Mouse (Mus musculus) urinary bladder, adult 2 months (tissue): ENCODE measurements at regions not wholly inside any gene's neighbourhood (a gene's known extent, or its start where the extent isn't known, plus 50 kb on each side); places are given as distances from the start of the nearest gene placed in this dataset.
A peak's percentile ranks its signal among the peaks of the same experiment; 100 is the strongest.

Experiments
- DNase-seq: peaks from one replicate; pipeline ENCODE4 v3.0.0; 2022; ENCODE audit warnings: low spot score

- peak; percentile 4 for DNase-seq
These were observed 107.9 kb downstream of the CK137956 start for GRCm38 (mm10) chr4:127862875-127863274.

GRCm38 (mm10) chr4:127861319-127862117 is 109.2 kb downstream of the CK137956 start:
- no peak for DNase-seq

DNA sequence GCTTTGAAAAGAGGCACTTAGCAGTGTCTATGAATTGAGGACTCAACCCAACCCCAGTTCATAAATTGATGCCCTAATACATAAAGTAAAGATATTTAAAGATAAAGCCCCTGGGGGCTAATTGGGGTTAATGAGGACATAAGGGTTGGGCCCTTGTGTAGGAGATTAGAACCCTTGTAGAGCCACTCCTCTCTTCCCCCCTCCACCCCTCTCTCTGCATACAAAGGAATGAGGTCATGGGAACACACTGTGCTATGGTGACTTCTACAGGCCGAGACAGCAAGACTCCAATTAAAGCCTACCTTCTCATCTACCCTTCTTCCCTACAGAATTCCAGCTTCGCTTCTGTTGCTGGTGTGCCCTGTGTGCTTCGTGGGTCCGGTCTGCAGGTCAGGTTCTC is 110.5 kb downstream of the CK137956 start:
- no peak for DNase-seq

- no peak for DNase-seq
These were observed 111.2 kb downstream of the CK137956 start for GRCm38 (mm10) chr4:127859505-127859904.

DNA sequence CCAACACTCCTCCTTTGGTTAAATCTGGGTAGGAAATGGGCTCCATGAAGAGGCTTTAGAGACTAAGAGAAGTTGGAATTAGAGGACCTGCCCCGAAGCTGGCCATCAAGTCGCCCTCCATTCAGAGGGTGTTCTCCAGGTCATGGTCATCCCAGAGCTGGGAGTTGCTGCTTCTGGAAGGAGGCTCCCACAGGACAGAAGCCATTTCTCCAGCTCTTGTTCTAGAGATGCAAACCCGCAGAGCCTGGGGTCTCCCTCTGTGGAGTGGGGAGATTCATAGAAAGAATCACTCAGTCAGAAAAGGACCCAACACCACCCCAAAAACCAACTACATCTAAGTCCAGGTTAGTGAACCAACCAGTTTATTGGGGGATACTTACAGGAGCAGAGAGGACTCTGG is 112.2 kb downstream of the CK137956 start:
- DNase-seq, result no peak

DNA sequence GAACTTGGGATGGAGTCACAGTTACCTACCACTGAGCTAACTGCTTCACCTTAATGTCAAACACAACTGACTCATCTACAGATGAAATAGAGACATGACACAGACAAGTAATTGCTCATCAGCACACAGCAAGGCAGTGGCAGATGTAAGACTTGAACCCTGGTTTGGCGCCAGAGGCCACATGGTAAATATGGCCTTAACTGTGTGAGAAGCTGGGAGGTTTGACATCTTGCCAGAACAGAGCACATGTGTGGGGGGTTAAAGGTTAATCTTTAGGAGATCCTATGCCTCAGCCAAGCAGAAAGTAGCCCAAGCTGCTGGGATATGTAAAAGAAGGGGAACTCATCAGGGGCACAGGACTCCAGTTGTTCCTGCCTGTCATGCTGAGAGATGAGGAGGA is 114.9 kb downstream of the CK137956 start:
- DNase-seq, result no peak

DNA sequence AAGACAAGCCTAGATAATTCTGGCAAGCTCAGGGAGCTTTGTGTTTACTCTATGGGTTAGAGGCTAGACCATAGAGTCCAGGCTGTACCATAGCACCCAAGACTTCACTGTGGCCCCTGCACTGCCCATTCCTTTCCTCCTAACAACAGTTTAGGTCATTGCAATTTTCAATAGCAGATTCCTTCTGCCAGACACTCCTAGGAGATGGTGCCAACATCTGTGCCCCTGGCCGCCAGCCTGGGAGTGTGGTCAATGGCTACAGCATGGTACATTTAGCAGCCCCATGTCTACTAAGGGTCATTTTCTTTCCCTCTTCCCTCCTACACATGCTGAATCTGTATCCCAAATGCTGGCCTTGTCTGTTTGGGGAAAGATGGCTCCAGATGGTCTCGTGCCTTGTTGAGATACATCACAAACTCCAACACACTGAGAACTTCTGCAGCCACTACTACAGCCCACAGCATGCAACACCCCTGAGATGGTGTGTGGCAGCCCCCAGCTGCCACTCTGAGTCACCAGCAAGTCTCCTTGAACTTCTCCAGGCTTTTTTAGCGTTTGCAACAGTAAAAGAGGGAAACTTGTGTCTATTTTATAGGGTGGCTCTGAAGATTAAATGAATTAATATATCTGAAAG is 115.9 kb downstream of the CK137956 start:
- no peak for DNase-seq

GRCm38 (mm10) chr4:127849306-127849705 is 121.4 kb downstream of the CK137956 start:
- no peak for DNase-seq

- DNase-seq, result no peak
These were observed 124.4 kb downstream of the CK137956 start for GRCm38 (mm10) chr4:127846321-127846720.

- DNase-seq, result no peak
These were observed 127.3 kb downstream of the CK137956 start for GRCm38 (mm10) chr4:127843421-127843820.

GRCm38 (mm10) chr4:127833668-127834067 is 137.1 kb downstream of the CK137956 start:
- DNase-seq, result no peak

GRCm38 (mm10) chr4:127826988-127827387 is 143.8 kb downstream of the CK137956 start:
- no peak for DNase-seq

GRCm38 (mm10) chr4:127819501-127819900 is 151.2 kb downstream of the CK137956 start:
- DNase-seq, result no peak

- DNase-seq, result no peak
These were observed 151.7 kb downstream of the CK137956 start for GRCm38 (mm10) chr4:127819009-127819408.

DNA sequence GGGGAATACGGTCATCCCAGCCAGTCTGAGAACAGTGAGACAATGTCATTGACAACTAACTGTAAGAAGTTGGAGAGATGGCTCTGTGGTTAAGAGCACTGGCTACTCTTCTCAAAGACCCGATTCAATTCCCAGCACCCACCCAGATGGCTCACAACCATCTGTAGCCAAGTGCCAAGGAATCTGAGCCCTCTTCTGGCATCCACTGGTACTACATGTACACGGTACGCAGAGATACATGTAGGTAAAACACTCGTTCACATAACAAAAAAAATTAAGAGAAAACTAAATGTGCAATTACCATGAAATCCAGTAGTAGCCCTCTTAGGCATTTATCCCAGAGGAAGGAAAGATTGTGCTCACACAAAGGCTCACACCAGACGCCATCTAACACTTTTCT is 156.1 kb downstream of the CK137956 start:
- no peak for DNase-seq

DNA sequence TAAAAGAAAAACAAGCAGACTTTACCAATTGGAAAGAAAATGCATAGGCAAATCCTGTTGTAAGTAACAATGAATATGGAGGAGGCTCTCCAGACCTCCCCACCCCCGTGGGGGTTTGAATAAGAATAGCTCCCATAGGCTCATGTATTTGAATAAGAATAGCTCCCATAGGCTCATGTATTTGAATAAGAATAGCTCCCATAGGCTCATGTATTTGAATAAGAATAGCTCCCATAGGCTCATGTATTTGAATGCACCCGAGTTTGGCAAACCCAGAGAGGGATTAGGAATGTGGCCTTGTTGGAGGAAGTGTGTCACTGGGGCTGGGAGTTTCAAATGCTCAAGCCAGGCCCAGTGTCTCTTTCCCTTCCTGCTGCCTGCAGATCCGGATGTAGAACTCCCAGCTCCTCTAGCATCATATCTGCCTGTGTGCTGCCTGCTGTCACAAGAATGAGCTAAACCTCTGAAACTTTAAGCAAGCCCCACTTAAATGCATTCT is 158.7 kb downstream of the CK137956 start:
- no peak for DNase-seq

- DNase-seq, result no peak
These were observed 159.7 kb downstream of the CK137956 start for GRCm38 (mm10) chr4:127810899-127811510.

DNA sequence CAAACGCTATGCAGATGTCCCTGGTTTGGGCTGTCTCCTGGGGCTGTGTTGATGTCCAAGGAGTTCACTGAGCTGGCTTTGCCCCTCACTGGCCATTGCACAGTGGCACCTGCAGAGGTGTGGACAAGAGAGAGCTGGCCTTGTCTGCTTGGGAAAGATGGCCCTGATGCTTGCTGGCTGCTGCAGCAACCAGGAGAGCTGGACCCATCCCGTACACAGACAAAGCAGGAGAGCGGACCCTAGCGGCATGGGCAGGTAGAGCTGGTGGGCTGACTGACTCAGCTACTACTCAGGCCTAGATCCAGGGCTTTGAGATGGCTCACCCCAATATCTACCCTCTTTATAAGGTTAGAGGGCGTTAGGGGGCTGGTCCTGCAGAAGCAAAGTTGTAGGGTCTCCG is 161.7 kb downstream of the CK137956 start:
- no peak for DNase-seq

DNA sequence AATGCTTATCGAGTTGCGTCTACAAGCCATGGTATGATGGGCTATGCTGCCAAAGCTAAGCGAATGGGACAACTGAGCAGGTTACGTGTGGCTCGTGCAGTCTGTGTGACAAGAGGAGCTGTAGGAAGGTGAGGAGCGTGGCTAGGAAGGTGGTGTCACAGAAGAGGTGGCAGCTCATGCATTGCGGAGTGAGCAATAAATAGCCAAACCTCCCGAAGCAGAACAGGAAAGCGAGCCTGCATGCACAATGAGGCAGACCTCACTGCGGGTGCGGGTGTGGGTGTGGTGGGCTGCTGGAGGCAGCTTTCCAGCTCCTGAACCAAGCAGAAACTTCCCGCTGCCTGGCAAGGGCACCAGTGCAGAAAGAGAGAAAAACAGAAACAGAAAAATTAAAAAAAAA is 181.5 kb downstream of the CK137956 start:
- no peak for DNase-seq

- DNase-seq, result no peak
These were observed 185.0 kb downstream of the CK137956 start for GRCm38 (mm10) chr4:127785786-127786185.

DNA sequence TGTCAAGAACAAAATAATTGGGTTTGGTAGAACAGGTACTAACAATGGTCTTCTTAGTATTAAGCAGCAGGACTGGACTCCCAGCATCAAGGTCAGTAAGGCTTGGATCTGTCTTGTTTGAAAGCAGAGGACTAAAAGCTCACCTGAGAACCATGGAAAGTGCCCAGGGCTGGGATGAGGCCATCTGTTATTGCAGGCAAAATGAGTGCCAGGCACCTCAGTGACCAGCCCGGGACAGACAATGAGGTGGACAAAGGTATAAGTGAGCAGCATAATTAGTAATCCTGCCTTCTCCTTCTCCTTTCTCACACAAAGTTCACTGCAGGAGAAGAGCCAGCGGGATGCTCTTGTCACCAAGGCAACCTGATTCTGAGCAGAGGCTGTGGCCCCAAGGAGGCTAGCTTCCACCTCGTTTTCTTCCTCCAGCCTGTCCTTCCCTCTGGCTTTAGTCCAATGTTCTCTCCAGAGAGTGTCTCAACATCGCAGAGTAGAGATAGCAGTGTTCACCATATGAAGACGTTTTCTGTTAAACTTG is 198.7 kb downstream of the CK137956 start:
- DNase-seq, result no peak

- DNase-seq, result no peak
These were observed 207.0 kb downstream of the CK137956 start for GRCm38 (mm10) chr4:127763736-127764135.

DNA sequence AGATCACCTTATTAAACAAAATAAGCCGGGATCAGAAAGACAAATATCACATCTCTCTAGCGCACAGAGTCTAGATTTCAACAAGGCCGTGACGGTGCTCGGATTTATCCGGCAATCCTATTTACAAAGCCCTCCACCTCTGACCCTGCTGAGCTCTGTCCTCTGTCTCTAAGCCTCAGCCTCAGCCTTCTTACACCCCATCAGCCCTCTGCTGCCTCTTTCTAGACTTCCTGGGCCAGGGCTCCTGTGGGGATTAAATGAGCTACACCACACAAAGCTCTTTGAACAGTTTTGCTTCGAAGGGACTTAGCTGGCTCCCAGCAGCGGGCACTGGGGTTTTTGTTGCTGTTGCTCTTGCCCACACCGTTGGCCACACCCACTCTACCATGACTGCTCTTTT is 211.8 kb downstream of the CK137956 start:
- no peak for DNase-seq
